Mouse (Mus musculus) stomach, postnatal 0 days (tissue): ENCODE measurements at regions not wholly inside any gene's neighbourhood (a gene's known extent, or its start where the extent isn't known, plus 50 kb on each side); places are given as distances from the start of the nearest gene placed in this dataset.

Experiments
- ATAC-seq: fragments of 200-750 bp; cut with Nextera tagmentation; 2 replicates; pipeline ENCODE4 v1.8.0; 2017; ENCODE audit not compliant: low FRiP score, low TSS enrichment
- DNase-seq: peaks from one replicate; pipeline ENCODE4 v3.0.0-alpha.2; 2016; ENCODE audit warnings: low spot score
- H3K27ac ChIP-seq: fragments of 300-500 bp; sonication (generic); replicated peaks from 2 replicates; pipeline ENCODE4 v1.5.1; 2014; ENCODE audit warnings: mild to moderate bottlenecking, control low read depth
- H3K27me3 ChIP-seq: fragments of 300-500 bp; sonication (generic); 2 replicates; pipeline ENCODE4 v1.6.1; 2014; ENCODE audit warnings: low read length; ENCODE audit not compliant: control insufficient read depth, insufficient read depth
- H3K36me3 ChIP-seq: fragments of 300-500 bp; sonication (generic); 2 replicates; pipeline ENCODE4 v1.6.1; 2014; ENCODE audit warnings: low read length, mixed read lengths; ENCODE audit not compliant: control insufficient read depth, insufficient read depth
- H3K4me1 ChIP-seq: fragments of 300-500 bp; sonication (generic); replicated peaks from 2 replicates; pipeline ENCODE4 v1.6.1; 2014; ENCODE audit warnings: antibody characterized with exemption; ENCODE audit not compliant: control insufficient read depth, insufficient read depth
- H3K4me2 ChIP-seq: fragments of 300-500 bp; sonication (generic); replicated peaks from 2 replicates; pipeline ENCODE4 v1.6.1; 2014; ENCODE audit warnings: low read depth, mild to moderate bottlenecking, control low read depth, moderate library complexity
- H3K4me3 ChIP-seq: fragments of 300-500 bp; sonication (generic); 2 replicates; pipeline ENCODE4 v1.5.1; 2014; ENCODE audit warnings: low read depth, low read length, control low read depth
- H3K9ac ChIP-seq: fragments of 300-500 bp; sonication (generic); 2 replicates; pipeline ENCODE4 v1.6.1; 2014; ENCODE audit warnings: mild to moderate bottlenecking, low read length, control low read depth, mixed read lengths
- H3K9me3 ChIP-seq: fragments of 300-500 bp; sonication (generic); 2 replicates; pipeline ENCODE4 v1.6.1; 2016; ENCODE audit warnings: low read length; ENCODE audit not compliant: control insufficient read depth
- CTCF ChIP-seq: IDR thresholded peaks from 2 replicates; pipeline ENCODE4 v1.5.1; 2016; ENCODE audit warnings: antibody characterized with exemption, low read depth, mild to moderate bottlenecking, moderate library complexity
- EP300 ChIP-seq: optimal IDR thresholded peaks from 2 replicates; pipeline ENCODE3; 2016; ENCODE audit warnings: antibody characterized with exemption
- WGBS: fragments of 180-500 bp; shearing (Covaris S2); extraction: QIAGEN DNeasy Blood & Tissue Kit; methylation state at CpG from one replicate; pipeline ENCODE4 v1.1.7; 2014; 5-methylcytosine and 5-hydroxymethylcytosine counted together

DNA sequence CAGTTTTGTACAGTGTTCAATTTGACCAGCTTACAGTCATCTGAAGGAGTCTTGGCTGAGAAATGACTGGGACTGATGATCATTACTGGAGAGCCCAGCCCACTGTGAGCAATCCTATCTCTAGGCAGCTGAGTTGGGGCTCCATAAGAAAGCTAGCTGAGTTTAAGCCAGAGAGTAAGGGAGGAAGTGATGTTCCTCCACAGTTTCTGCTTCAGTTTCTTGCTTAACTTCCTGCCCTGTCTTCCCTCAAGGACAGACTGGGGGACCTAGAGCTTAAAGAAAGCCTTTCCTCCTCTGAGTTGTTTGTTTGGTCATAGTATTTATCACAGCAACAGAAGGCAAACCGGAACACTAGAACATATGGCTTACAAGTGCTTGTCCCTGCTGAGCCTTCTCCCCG is 70.8 kb upstream of the Med14 start:
- H3K36me3 ChIP-seq = no peaks in the 10 kb centered on the region
- no peak overlapping the region for H3K4me3 ChIP-seq
- H3K4me1 ChIP-seq = no peaks in the 10 kb centered on the region
- TF ChIP-seq CTCF (no peak), EP300 (no peak)
- 80% methylated on average over 2 of the region's 2 CpGs for WGBS
- ATAC-seq = no peak
- H3K27ac ChIP-seq = no peak overlapping the region
- no peaks in the 10 kb centered on the region for H3K27me3 ChIP-seq
- DNase-seq = no peak
- H3K9me3 ChIP-seq = no peaks in the 10 kb centered on the region
- H3K9ac ChIP-seq = no peak overlapping the region
- H3K4me2 ChIP-seq = no peak overlapping the region

DNA sequence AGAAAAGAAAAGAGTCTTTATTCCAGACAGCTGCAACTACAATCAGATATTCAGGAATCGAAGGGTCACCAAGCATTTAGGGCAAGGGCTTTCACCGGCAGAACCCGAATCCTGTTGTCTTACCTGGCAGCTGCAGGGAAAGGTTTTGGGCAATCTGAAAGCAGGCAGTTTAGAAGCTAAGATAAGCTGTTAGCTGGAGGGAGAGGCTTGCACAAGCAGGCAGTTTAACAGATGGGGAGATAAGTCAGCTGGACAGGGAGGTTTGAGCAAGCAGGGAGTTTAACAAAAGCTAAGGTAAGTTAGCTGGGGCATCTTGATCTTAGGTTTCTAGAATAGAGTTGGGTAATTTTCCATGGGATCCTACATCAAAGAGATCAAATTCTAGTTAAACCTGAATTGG is 67.3 kb upstream of the Med14 start:
- TF ChIP-seq EP300 (no peak), CTCF (no peak)
- Histone ChIP-seq H3K4me2 (no peak overlapping the region), H3K4me3 (no peak overlapping the region), H3K36me3 (no peaks in the 10 kb centered on the region), H3K9me3 (no peaks in the 10 kb centered on the region), H3K4me1 (no peaks in the 10 kb centered on the region), H3K27ac (no peak overlapping the region), H3K9ac (no peak overlapping the region), H3K27me3 (no peaks in the 10 kb centered on the region)
- DNase-seq (no peak), ATAC-seq (no peak)
- 39% methylated on average over 3 of the region's 3 CpGs for WGBS

DNA sequence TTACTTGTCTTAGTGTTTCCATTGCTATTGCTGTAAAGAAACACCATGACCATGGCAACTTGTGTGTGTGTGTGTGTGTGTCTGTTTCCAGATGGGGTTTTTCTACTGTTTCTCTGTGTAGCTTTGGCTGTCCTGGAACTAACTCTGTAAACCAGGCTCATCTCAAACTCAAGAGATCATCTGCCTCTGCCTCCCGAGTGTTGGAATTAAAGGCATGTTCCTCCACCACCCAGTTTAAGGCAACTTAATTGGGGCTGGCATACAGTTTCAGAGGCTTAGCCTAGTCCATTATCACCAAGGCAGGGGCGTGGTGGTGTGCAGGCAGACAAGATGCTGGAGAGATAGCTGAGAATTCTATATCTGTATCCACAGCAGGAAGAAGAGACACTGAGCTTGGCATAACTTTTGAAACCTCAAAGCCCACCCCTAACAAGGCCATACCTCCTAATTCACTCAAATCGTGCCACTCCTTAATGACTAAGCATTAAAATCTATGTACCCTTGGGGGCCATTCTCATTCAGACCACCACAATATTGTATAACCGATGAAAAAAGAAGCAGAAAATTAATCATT is 65.5 kb upstream of the Med14 start:
- Histone ChIP-seq H3K27ac (no peak overlapping the region), H3K4me1 (no peaks in the 10 kb centered on the region), H3K9me3 (no peaks in the 10 kb centered on the region), H3K36me3 (no peaks in the 10 kb centered on the region), H3K4me3 (no peak overlapping the region), H3K9ac (no peak overlapping the region), H3K4me2 (no peak overlapping the region), H3K27me3 (no peaks in the 10 kb centered on the region)
- WGBS = 72% methylated on average over 4 of the region's 4 CpGs
- DNase-seq (no peak), ATAC-seq (no peak)
- TF ChIP-seq EP300 (no peak), CTCF (no peak)

DNA sequence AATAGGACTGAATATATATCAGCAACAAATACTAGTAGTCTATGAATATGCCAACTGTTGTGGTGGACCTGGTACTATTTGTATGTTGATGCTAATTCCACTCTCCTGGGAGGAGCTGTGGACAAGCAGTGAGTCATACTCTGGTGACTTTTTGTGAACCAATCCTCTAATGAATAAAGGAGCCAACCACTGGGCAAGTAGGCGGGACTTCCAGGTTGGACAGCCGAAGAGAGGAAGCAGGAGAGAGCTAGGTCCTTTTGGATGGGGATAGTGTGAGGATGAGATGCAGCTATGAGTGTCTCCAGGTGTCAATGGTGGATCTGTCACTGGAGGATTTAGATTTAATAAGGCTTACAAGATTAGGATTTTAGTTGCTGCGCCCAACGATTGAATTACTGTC is 64.8 kb upstream of the Med14 start:
- Histone ChIP-seq H3K27ac (no peak overlapping the region), H3K4me2 (no peak overlapping the region), H3K27me3 (no peaks in the 10 kb centered on the region), H3K4me1 (no peaks in the 10 kb centered on the region), H3K4me3 (no peak overlapping the region), H3K9me3 (no peaks in the 10 kb centered on the region), H3K9ac (no peak overlapping the region), H3K36me3 (no peaks in the 10 kb centered on the region)
- DNase-seq = no peak
- TF ChIP-seq EP300 = no peak
- no peak for TF ChIP-seq CTCF
- 78% methylated on average over 4 of the region's 4 CpGs for WGBS
- ATAC-seq = no peak

DNA sequence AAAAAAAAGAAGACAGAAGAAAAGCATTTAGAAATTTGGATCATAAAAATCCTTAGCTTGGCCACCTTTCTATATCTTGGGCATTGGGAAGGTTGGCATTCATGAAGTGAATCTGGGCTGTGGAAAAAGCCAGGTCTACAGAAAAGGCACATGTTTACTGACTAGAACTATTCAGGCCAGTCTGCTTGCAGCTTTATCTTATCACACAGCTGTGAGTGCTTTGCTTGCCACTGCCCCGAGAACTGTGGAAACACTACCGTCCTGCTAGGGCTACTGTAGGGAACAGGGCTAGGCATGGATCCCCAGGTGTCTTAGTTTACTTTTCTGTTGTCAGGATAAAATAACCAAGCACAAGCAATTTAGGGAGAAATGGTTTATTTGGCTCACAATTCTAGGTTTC is 63.4 kb upstream of the Med14 start:
- no peak for DNase-seq
- no peak for TF ChIP-seq CTCF
- TF ChIP-seq EP300 = no peak
- Histone ChIP-seq H3K4me2 (no peak overlapping the region), H3K4me1 (no peaks in the 10 kb centered on the region), H3K9me3 (no peaks in the 10 kb centered on the region), H3K27ac (no peak overlapping the region), H3K4me3 (no peak overlapping the region), H3K36me3 (no peaks in the 10 kb centered on the region), H3K9ac (no peak overlapping the region), H3K27me3 (no peaks in the 10 kb centered on the region)
- ATAC-seq = no peak
- 49% methylated on average over 2 of the region's 2 CpGs for WGBS

DNA sequence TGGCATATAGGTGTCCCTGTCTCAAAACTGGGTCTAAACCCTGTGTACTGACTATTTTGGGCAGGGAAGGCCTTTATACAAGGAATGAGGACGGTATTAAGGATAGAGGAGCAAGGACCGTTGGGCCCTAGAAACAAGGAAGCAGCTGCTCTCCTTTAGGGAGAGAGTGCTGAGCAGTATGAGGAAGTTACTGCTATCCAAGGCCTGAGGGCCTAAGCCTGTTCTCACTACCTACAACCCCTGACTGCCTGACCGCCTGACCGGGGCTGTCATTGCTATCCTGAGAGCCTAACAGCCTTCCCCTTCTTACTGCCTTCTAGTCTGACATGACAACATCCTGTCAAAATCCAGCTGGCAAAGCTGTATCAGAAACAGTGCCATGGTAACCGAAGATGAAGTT is 62.6 kb upstream of the Med14 start:
- TF ChIP-seq CTCF = no peak
- no peak for TF ChIP-seq EP300
- DNase-seq = no peak
- Histone ChIP-seq H3K9me3 (no peaks in the 10 kb centered on the region), H3K27me3 (no peaks in the 10 kb centered on the region), H3K4me2 (no peak overlapping the region), H3K4me3 (no peak overlapping the region), H3K4me1 (no peaks in the 10 kb centered on the region), H3K27ac (no peak overlapping the region), H3K9ac (no peak overlapping the region), H3K36me3 (no peaks in the 10 kb centered on the region)
- WGBS = 70% methylated on average over 5 of the region's 5 CpGs
- ATAC-seq = no peak
